Mouse (Mus musculus) neural tube, embryonic 15.5 days (tissue): ENCODE data around the gene Hcar1. TPM values are rescaled to one million over a fixed set of nuclear protein-coding genes. Genes with fewer than 3 reads are reported as not detected.

Experiments
- ATAC-seq: fragments of 200-750 bp; cut with Nextera tagmentation; 2 replicates; pipeline ENCODE4 v1.8.0; 2017; ENCODE audit warnings: mild to moderate bottlenecking, moderate TSS enrichment, moderate library complexity; ENCODE audit not compliant: low FRiP score
- H3K27ac ChIP-seq: fragments of 300-500 bp; sonication (generic); replicated peaks from 2 replicates; pipeline ENCODE4 v1.5.1; 2015; ENCODE audit warnings: mild to moderate bottlenecking, inconsistent platforms
- H3K27me3 ChIP-seq: fragments of 300-500 bp; sonication (generic); replicated peaks from 2 replicates; pipeline ENCODE4 v1.6.1; 2015; ENCODE audit warnings: inconsistent platforms
- H3K36me3 ChIP-seq: fragments of 300-500 bp; sonication (generic); 2 replicates; pipeline ENCODE4 v1.6.1; 2015; ENCODE audit warnings: inconsistent platforms
- H3K4me1 ChIP-seq: fragments of 300-500 bp; sonication (generic); 2 replicates; pipeline ENCODE4 v1.6.1; 2015; ENCODE audit warnings: inconsistent platforms
- H3K4me2 ChIP-seq: fragments of 300-500 bp; sonication (generic); 2 replicates; pipeline ENCODE4 v1.6.1; 2015; ENCODE audit warnings: inconsistent platforms, mild to moderate bottlenecking, moderate library complexity
- H3K4me3 ChIP-seq: fragments of 300-500 bp; sonication (generic); replicated peaks from 2 replicates; pipeline ENCODE4 v1.5.1; 2015; ENCODE audit warnings: mild to moderate bottlenecking, inconsistent platforms
- H3K9ac ChIP-seq: fragments of 300-500 bp; sonication (generic); replicated peaks from 2 replicates; pipeline ENCODE4 v1.6.1; 2015; ENCODE audit warnings: mild to moderate bottlenecking, inconsistent platforms
- H3K9me3 ChIP-seq: fragments of 300-500 bp; sonication (generic); replicated peaks from 2 replicates; pipeline ENCODE4 v1.6.1; 2016; ENCODE audit warnings: inconsistent platforms
- WGBS: fragments of 180-500 bp; shearing (Covaris S2); methylation state at CpG from one replicate; pipeline ENCODE4 v1.1.7; 2015; ENCODE audit warnings: mixed read lengths; 5-methylcytosine and 5-hydroxymethylcytosine counted together
- polyA plus RNA-seq: library from polyadenylated mRNA; unstranded; fragments of >200 nt; fragmentation: Nextera tagmentation; extraction: Ambion mirVana; gene quantifications from 2 replicates; pipeline ENCODE4 v1.2.1, GENCODE M21; 2015

The Hcar1 gene
- polyA plus RNA-seq, 1 experiment from 2014 or later: 0.49 TPM

GRCm38 (mm10) chr5:123862374-123863350 lies 17.2 kb downstream of the Hcar1 start:
- Histone ChIP-seq H3K4me3 (no peak overlapping the region), H3K9ac (no peak overlapping the region), H3K4me2 (no peak overlapping the region), H3K4me1 (no peaks in the 10 kb centered on the region), H3K36me3 (no peaks in the 10 kb centered on the region), H3K9me3 (no peaks in the 10 kb centered on the region), H3K27me3 (no peaks in the 10 kb centered on the region), H3K27ac (no peak overlapping the region)
- ATAC-seq: no peak
- WGBS: 90% methylated on average over 15 of the region's 15 CpGs

GRCm38 (mm10) chr5:123858798-123859197 lies 21.0 kb downstream of the Hcar1 start:
- Histone ChIP-seq H3K9me3 (no peaks in the 10 kb centered on the region), H3K36me3 (no peaks in the 10 kb centered on the region), H3K4me3 (no peak overlapping the region), H3K4me1 (no peaks in the 10 kb centered on the region), H3K9ac (no peak overlapping the region), H3K4me2 (no peak overlapping the region), H3K27ac (no peak overlapping the region), H3K27me3 (no peaks in the 10 kb centered on the region)
- WGBS: 92% methylated on average over 11 of the region's 11 CpGs
- no peak for ATAC-seq

GRCm38 (mm10) chr5:123854511-123854910 lies 25.3 kb downstream of the Hcar1 start:
- Histone ChIP-seq H3K27me3 (no peaks in the 10 kb centered on the region), H3K4me2 (no peak overlapping the region), H3K4me3 (no peak overlapping the region), H3K36me3 (no peaks in the 10 kb centered on the region), H3K9me3 (no peaks in the 10 kb centered on the region), H3K9ac (no peak overlapping the region), H3K27ac (no peak overlapping the region), H3K4me1 (no peaks in the 10 kb centered on the region)
- ATAC-seq: no peak
- WGBS: 90% methylated on average over 9 of the region's 9 CpGs

GRCm38 (mm10) chr5:123853877-123854504 lies 25.8 kb downstream of the Hcar1 start:
- H3K4me1 ChIP-seq: no peaks in the 10 kb centered on the region
- H3K27me3 ChIP-seq: no peaks in the 10 kb centered on the region
- WGBS: 89% methylated on average over 11 of the region's 11 CpGs

GRCm38 (mm10) chr5:123851398-123851797 lies 28.4 kb downstream of the Hcar1 start:
- Histone ChIP-seq H3K36me3 (no peaks in the 10 kb centered on the region), H3K27ac (no peak overlapping the region), H3K4me2 (no peak overlapping the region), H3K4me1 (no peaks in the 10 kb centered on the region), H3K9me3 (no peaks in the 10 kb centered on the region), H3K9ac (no peak overlapping the region), H3K4me3 (no peak overlapping the region), H3K27me3 (no peaks in the 10 kb centered on the region)
- no peak for ATAC-seq
- 80% methylated on average over 2 of the region's 2 CpGs for WGBS

More at GRCm38 (mm10) chr5:123853877-123854504, 25.8 kb downstream of the Hcar1 start:
- Histone ChIP-seq H3K36me3 (no peaks in the 10 kb centered on the region), H3K9me3 (no peaks in the 10 kb centered on the region), H3K4me3 (no peak overlapping the region), H3K9ac (no peak overlapping the region), H3K27ac (no peak overlapping the region), H3K4me2 (no peak overlapping the region)
- ATAC-seq: no peak

GRCm38 (mm10) chr5:123844316-123844715 lies 35.5 kb downstream of the Hcar1 start:
- H3K27ac ChIP-seq: no peak overlapping the region
- no peaks in the 10 kb centered on the region for H3K27me3 ChIP-seq
- no peak for ATAC-seq
- H3K9me3 ChIP-seq: no peaks in the 10 kb centered on the region
- no peaks in the 10 kb centered on the region for H3K36me3 ChIP-seq
- H3K4me1 ChIP-seq: no peaks in the 10 kb centered on the region
- H3K4me2 ChIP-seq: no peak overlapping the region
- WGBS: 90% methylated on average over 14 of the region's 14 CpGs
- H3K9ac ChIP-seq: no peak overlapping the region
- H3K4me3 ChIP-seq: no peak overlapping the region

GRCm38 (mm10) chr5:123843816-123844215 lies 36.0 kb downstream of the Hcar1 start:
- H3K4me1 ChIP-seq: no peaks in the 10 kb centered on the region
- no peaks in the 10 kb centered on the region for H3K9me3 ChIP-seq
- WGBS: 14% methylated on average over 4 of the region's 4 CpGs
- no peak overlapping the region for H3K4me3 ChIP-seq
- H3K36me3 ChIP-seq: no peaks in the 10 kb centered on the region
- no peaks in the 10 kb centered on the region for H3K27me3 ChIP-seq
- no peak for ATAC-seq
- H3K4me2 ChIP-seq: no peak overlapping the region
- H3K9ac ChIP-seq: no peak overlapping the region
- H3K27ac ChIP-seq: no peak overlapping the region

- Histone ChIP-seq H3K9ac (no peak overlapping the region), H3K27ac (no peak overlapping the region), H3K4me2 (no peak overlapping the region), H3K4me3 (no peak overlapping the region), H3K9me3 (no peaks in the 10 kb centered on the region), H3K4me1 (no peaks in the 10 kb centered on the region), H3K36me3 (no peaks in the 10 kb centered on the region), H3K27me3 (no peaks in the 10 kb centered on the region)
- ATAC-seq: no peak
- WGBS: 83% methylated on average over 3 of the region's 3 CpGs
These were observed 36.9 kb downstream of the Hcar1 start for GRCm38 (mm10) chr5:123842935-123843282.

GRCm38 (mm10) chr5:123842221-123842934 lies 37.4 kb downstream of the Hcar1 start:
- H3K4me3 ChIP-seq: no peak overlapping the region
- no peak overlapping the region for H3K4me2 ChIP-seq
- no peak overlapping the region for H3K27ac ChIP-seq
- no peaks in the 10 kb centered on the region for H3K9me3 ChIP-seq
- no peaks in the 10 kb centered on the region for H3K4me1 ChIP-seq
- ATAC-seq: no peak
- no peak overlapping the region for H3K9ac ChIP-seq
- no peaks in the 10 kb centered on the region for H3K27me3 ChIP-seq
- 73% methylated on average over 11 of the region's 11 CpGs for WGBS
- no peaks in the 10 kb centered on the region for H3K36me3 ChIP-seq

- H3K4me1 ChIP-seq: no peaks in the 10 kb centered on the region
- H3K27ac ChIP-seq: no peak overlapping the region
- ATAC-seq: no peak
- 50% methylated on average over 4 of the region's 4 CpGs for WGBS
- no peaks in the 10 kb centered on the region for H3K9me3 ChIP-seq
- H3K27me3 ChIP-seq: no peaks in the 10 kb centered on the region
- H3K4me2 ChIP-seq: no peak overlapping the region
- H3K9ac ChIP-seq: no peak overlapping the region
- no peaks in the 10 kb centered on the region for H3K36me3 ChIP-seq
- no peak overlapping the region for H3K4me3 ChIP-seq
These were observed 42.4 kb downstream of the Hcar1 start for GRCm38 (mm10) chr5:123837371-123837770.

GRCm38 (mm10) chr5:123834836-123835235 lies 45.0 kb downstream of the Hcar1 start:
- no peak overlapping the region for H3K9ac ChIP-seq
- no peak overlapping the region for H3K4me3 ChIP-seq
- H3K27me3 ChIP-seq: no peaks in the 10 kb centered on the region
- whole genome bisulfite sequencing: 83% methylated on average over 3 of the region's 3 CpGs
- no peak overlapping the region for H3K4me2 ChIP-seq
- no peak for ATAC-seq
- no peak overlapping the region for H3K27ac ChIP-seq
- no peaks in the 10 kb centered on the region for H3K36me3 ChIP-seq
- H3K4me1 ChIP-seq: no peaks in the 10 kb centered on the region
- no peaks in the 10 kb centered on the region for H3K9me3 ChIP-seq
